Mouse (Mus musculus) spleen, embryonic (tissue): ENCODE results near the gene Rhoc.
"Not testable (repeated sequence)": the region's sequence is repeated elsewhere in the genome, so short reads cannot be mapped to it uniquely, and the experiment has no call there.

Experiments used
- CTCF ChIA-PET: fragments of 350-600 bp; sonication (Branson Sonifier 250); formaldehyde crosslinking; loops from one replicate; lab custom pipeline; 2022; lab: Charles Lee

Gene Rhoc

GRCm38 (mm10) chr3:104785284-104785683 lies 2.9 kb upstream of the Rhoc start:
- CTCF ChIA-PET = no interaction called here

- CTCF ChIA-PET = no interaction called here
These were observed 561 bp downstream of the Rhoc start for GRCm38 (mm10) chr3:104788561-104789311.

GRCm38 (mm10) chr3:104789312-104789605 lies 1.1 kb downstream of the Rhoc start:
- CTCF ChIA-PET = no interaction called here

GRCm38 (mm10) chr3:104789822-104790221 lies 1.6 kb downstream of the Rhoc start:
- CTCF ChIA-PET = no interaction called here

- CTCF ChIA-PET = no interaction called here
These were observed 2.3 kb downstream of the Rhoc start for GRCm38 (mm10) chr3:104790401-104790937.

GRCm38 (mm10) chr3:104791017-104791416 lies 2.8 kb downstream of the Rhoc start:
- CTCF ChIA-PET = no interaction called here

GRCm38 (mm10) chr3:104791671-104792070 lies 3.5 kb downstream of the Rhoc start:
- CTCF ChIA-PET = no interaction called here

- CTCF ChIA-PET = no interaction called here
These were observed 4.4 kb downstream of the Rhoc start for GRCm38 (mm10) chr3:104792360-104793270.

- CTCF ChIA-PET = no interaction called here
These were observed 6.0 kb downstream of the Rhoc start for GRCm38 (mm10) chr3:104793871-104794828.

GRCm38 (mm10) chr3:104794953-104795470 lies 6.8 kb downstream of the Rhoc start:
- CTCF ChIA-PET = no interaction called here

GRCm38 (mm10) chr3:104795661-104796340 lies 7.6 kb downstream of the Rhoc start:
- CTCF ChIA-PET = no interaction called here

- CTCF ChIA-PET = no interaction called here
These were observed 8.4 kb downstream of the Rhoc start for GRCm38 (mm10) chr3:104796430-104797082.

GRCm38 (mm10) chr3:104800681-104801080 lies 12.5 kb downstream of the Rhoc start:
- CTCF ChIA-PET = no interaction called here

GRCm38 (mm10) chr3:104801481-104801880 lies 13.3 kb downstream of the Rhoc start:
- CTCF ChIA-PET = no interaction called here

- CTCF ChIA-PET = no interaction called here
These were observed 16.1 kb downstream of the Rhoc start for GRCm38 (mm10) chr3:104804312-104804711.

GRCm38 (mm10) chr3:104805539-104805938 lies 17.4 kb downstream of the Rhoc start:
- CTCF ChIA-PET = no interaction called here

- CTCF ChIA-PET = no interaction called here
These were observed 23.6 kb downstream of the Rhoc start for GRCm38 (mm10) chr3:104811752-104812151.

- CTCF ChIA-PET = no interaction called here
These were observed 24.1 kb downstream of the Rhoc start for GRCm38 (mm10) chr3:104812254-104812653.

- CTCF ChIA-PET = not testable (repeated sequence)
These were observed 25.1 kb downstream of the Rhoc start for GRCm38 (mm10) chr3:104813227-104813626.

- CTCF ChIA-PET = no interaction called here
These were observed 26.6 kb downstream of the Rhoc start for GRCm38 (mm10) chr3:104814746-104815145.
